24 mouse cellular contexts compared by ENCODE assay signal in genomic region chr9:51407978-51408377, GRCm38 (mm10).
A peak's percentile ranks its signal among the peaks of the same experiment; 100 is the strongest.
DNase-seq lines count a peak whose midpoint lies in the region; ATAC-seq and TF ChIP-seq lines count a peak whose summit lies in the region.
"Had no signal": no experiment of that assay in that cellular context is flagged by ENCODE, and none has a peak within 500 bp of the region (broad histone marks: within the 10 kb centered on the region; RNA-seq: fewer than 3 reads in every experiment).

No protein-coding gene starts in this region.

- no peak overlapping the region for H3K4me2 ChIP-seq in kidney, postnatal 0 days (ENCODE audit: low read length)
- no peak overlapping the region for H3K4me2 ChIP-seq in lung, postnatal 0 days (replicated peaks; ENCODE audit: low read depth, low read length)
- H3K4me2 ChIP-seq: heart, embryonic 13.5 days; hindbrain, embryonic 12.5 days; liver, embryonic 11.5 days; neural tube, embryonic 13.5 days had no signal

- no peaks in the 10 kb centered on the region for H3K27me3 ChIP-seq in kidney, postnatal 0 days (ENCODE audit: insufficient read depth, low read length)
- H3K27me3 ChIP-seq in lung, postnatal 0 days (replicated peaks; ENCODE audit: insufficient read depth, low read length), result no peaks in the 10 kb centered on the region
- H3K27me3 ChIP-seq: heart, embryonic 13.5 days; hindbrain, embryonic 12.5 days; megakaryocyte, embryonic 14.5 days; neural tube, embryonic 13.5 days had no signal

- peak; percentile 34; the same call in 1 of the 2 replicates for TF ChIP-seq EP300 in lung, postnatal 0 days (IDR thresholded peaks at IDR 0.05)

- H3K9ac ChIP-seq in kidney, postnatal 0 days (ENCODE audit: low read depth, low read length), result no peak overlapping the region
- no peak overlapping the region for H3K9ac ChIP-seq in lung, postnatal 0 days (replicated peaks; ENCODE audit: low read depth)
- H3K9ac ChIP-seq: heart, embryonic 13.5 days; hindbrain, embryonic 12.5 days; neural tube, embryonic 13.5 days had no signal

- no peaks in the 10 kb centered on the region for H3K36me3 ChIP-seq in kidney, postnatal 0 days (ENCODE audit: insufficient read depth, low read length)
- H3K36me3 ChIP-seq in lung, postnatal 0 days (ENCODE audit: insufficient read depth, low read length), result no peaks in the 10 kb centered on the region
- H3K36me3 ChIP-seq: heart, embryonic 13.5 days; hindbrain, embryonic 12.5 days; neural tube, embryonic 13.5 days had no signal

- TF ChIP-seq CTCF in kidney, postnatal 0 days (IDR thresholded peaks at IDR 0.05; ENCODE audit: low read depth), result no peak
- TF ChIP-seq CTCF in lung, postnatal 0 days (IDR thresholded peaks at IDR 0.05), result no peak

- peak; percentile 33 for DNase-seq in kidney, postnatal 0 days (ENCODE audit: low spot score)
- DNase-seq in kidney, adult 18-20 months, result no peak
- peak; percentile 7 for DNase-seq in right cerebral cortex, adult 18-20 months
- no peak for DNase-seq in right cerebral cortex, postnatal 10 days (ENCODE audit: low spot score in 2 of 2)
- DNase-seq in lung, postnatal 0 days (ENCODE audit: low spot score), result peak; percentile 86
- no peak for DNase-seq in urinary bladder, adult 18-20 months (ENCODE audit: low spot score in 2 of 2)
- DNase-seq in adrenal gland, adult 18-20 months (ENCODE audit: low spot score in 2 of 2), result no peak
- DNase-seq: cerebellum, adult 11-12 months; cerebellum, postnatal 10 days; heart, adult 2 months; heart, postnatal 14 days; kidney, adult 11 months; kidney, postnatal 14 days; retina, postnatal 1 day; right cerebral cortex, postnatal 4 days; thymus, adult 2 months; thymus, postnatal 4 days had no signal

- no peak overlapping the region for H3K27ac ChIP-seq in kidney, postnatal 0 days
- no peak overlapping the region for H3K27ac ChIP-seq in lung, postnatal 0 days (ENCODE audit: low read length)
- H3K27ac ChIP-seq: heart, adult 2 months; heart, embryonic 13.5 days; hindbrain, embryonic 12.5 days; neural tube, embryonic 13.5 days had no signal

- H3K4me3 ChIP-seq in kidney, postnatal 0 days (replicated peaks; ENCODE audit: low read depth, low read length), result no peak overlapping the region
- no peak overlapping the region for H3K4me3 ChIP-seq in lung, postnatal 0 days (ENCODE audit: low read depth, low read length)
- H3K4me3 ChIP-seq: heart, adult 2 months; heart, embryonic 13.5 days; hindbrain, embryonic 12.5 days; megakaryocyte, embryonic 14.5 days; myocyte; neural tube, embryonic 13.5 days had no signal

- H3K4me1 ChIP-seq in kidney, postnatal 0 days (replicated peaks; ENCODE audit: insufficient read depth, low read length), result no peaks in the 10 kb centered on the region
- no peaks in the 10 kb centered on the region for H3K4me1 ChIP-seq in lung, postnatal 0 days (ENCODE audit: insufficient read depth, low read depth, low read length)
- H3K4me1 ChIP-seq: heart, embryonic 13.5 days; hindbrain, embryonic 12.5 days; megakaryocyte, embryonic 14.5 days; neural tube, embryonic 13.5 days had no signal

- WGBS in kidney, postnatal 0 days, result 48% methylated on average over 1 of the region's 1 CpGs
- WGBS in lung, postnatal 0 days, result 20% methylated on average over 1 of the region's 1 CpGs

- ATAC-seq in kidney, postnatal 0 days (replicated peaks; ENCODE audit: low FRiP score, low read depth), result no peak
- ATAC-seq in lung, postnatal 0 days, result peak; percentile 73
- ATAC-seq: midbrain, embryonic 16.5 days had no signal

- no peaks in the 10 kb centered on the region for H3K9me3 ChIP-seq in kidney, postnatal 0 days (replicated peaks; ENCODE audit: low read length)
- no peaks in the 10 kb centered on the region for H3K9me3 ChIP-seq in lung, postnatal 0 days (ENCODE audit: low read length)
- H3K9me3 ChIP-seq: heart, embryonic 13.5 days; hindbrain, embryonic 12.5 days; megakaryocyte, embryonic 14.5 days; neural tube, embryonic 13.5 days had no signal

Comparison
In these comparisons a context has a peak if more than half of its experiments do, and no peak if none do; other contexts are left out.
1. DNase-seq: peak in kidney, postnatal 0 days (single experiment), right cerebral cortex, adult 18-20 months (single experiment) and lung, postnatal 0 days (single experiment); none in kidney, adult 18-20 months (single experiment), right cerebral cortex, postnatal 10 days (0 of 2), urinary bladder, adult 18-20 months (0 of 2) and adrenal gland, adult 18-20 months (0 of 2).